Mouse (Mus musculus) v-Abl transformed pro-B cells (cell line): ENCODE results near the gene Dnah6.

Experiments
- in situ Hi-C, 2 experiments: fragments of 400-800 bp; cut with MboI; formaldehyde crosslinking; loops; one replicate each; pipeline ENCODE4 v1.15.1; 2025; ENCODE audit not compliant: unreplicated experiment in 2 of 2

Gene Dnah6

DNA sequence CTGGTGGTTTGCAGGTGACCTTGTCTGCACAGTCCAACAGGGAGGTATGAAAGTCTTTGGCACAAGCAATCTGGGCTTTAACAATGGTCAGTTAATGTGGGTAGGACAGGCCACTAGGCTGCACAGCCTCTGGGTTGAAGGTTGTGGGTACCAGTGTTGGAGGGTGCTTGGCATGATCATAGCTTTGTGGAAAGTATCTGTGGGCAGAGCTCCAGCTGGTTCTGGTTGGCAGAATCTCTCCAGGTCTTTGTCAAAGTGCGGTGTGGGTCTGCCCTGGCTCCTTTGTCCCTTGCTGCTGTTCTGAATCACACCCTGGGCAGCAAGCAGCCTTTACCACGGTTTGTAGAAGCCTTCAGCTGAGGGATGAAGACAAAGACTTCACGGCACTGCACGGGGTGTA is 238.9 kb downstream of the Dnah6 start:
- in situ Hi-C loops, result no loop called here

DNA sequence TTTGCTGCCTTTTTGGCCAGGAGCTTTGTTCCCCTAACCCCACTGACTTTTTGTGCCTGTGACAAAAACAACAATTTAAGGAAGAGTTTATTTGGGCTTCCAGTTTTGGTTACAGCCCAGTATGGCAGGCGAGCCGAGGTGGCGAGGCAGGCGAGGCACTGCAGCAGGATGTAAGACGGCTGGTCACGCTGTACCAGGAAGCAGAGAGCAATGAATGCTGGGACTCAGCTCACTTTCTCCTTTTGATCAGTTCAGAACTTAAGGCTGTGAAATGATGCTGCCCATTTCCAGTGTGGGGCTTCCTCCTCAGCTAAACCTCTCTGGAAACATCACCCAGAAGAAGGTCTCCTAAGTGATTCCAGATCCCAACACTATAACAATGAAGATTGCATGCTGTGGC is 239.6 kb downstream of the Dnah6 start:
- in situ Hi-C loops, result no loop called here

DNA sequence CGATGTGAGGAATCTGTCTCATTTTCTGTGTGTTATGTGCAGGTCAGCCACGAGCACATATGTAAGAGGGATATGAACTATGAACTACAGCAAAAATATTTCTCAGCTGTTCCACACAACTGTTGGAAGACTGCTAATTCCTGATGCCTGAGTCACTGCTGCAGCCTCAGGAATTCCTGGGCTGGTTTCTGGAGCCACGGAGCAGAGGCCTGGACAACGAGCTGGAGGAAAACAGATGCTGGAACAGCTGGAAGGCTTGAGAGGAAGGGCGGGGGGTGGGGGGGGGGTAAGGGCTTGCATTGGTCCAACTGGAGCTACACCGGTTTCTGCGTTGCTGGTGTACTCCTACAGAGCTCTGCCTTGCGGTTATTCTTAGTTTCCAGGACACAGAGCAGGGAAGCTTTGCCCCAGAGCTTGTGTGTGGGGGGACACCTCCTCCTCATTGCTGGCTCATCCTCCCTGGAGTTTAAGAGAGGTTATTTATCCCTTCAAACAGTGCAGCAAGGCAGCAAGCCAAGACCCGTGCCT is 240.3 kb downstream of the Dnah6 start:
- in situ Hi-C loops, result no loop called here

DNA sequence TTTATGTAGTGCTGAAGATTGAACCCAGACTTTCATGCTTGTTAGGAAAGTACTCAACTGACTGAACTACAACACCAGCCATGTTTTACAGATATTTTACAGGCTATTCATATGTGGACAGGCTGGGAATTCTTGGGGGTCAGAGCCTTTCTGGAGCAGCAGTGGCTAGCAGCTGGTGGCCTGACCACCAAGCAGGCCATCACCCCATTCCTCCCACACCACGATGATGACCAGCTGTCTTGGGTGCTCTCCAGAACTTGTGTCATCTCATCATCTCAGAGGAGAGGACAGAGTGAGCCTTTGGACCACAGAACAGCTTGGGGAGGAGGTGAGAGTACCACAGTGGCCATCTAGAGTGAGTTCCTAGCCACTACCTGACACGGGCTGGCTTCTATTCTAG is 244.6 kb downstream of the Dnah6 start:
- in situ Hi-C loops, result no loop called here

DNA sequence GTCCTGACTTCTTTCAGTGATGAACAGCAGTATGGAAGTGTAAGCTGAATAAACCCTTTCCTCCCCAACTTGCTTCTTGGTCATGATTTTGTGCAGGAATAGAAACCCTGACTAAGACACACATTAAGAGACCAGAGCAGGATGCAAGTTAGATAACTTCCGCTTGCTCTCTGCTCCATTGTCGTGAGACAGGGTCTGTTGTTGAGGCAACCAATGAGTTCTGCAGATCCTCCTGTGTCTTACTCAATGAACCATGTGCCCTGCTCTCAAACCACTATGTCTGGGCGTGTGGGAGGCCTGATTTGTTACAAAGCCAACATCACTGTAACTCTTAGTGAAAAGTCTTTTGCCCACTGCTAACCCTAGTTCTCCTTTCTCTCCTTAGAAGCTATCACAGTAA is 250.4 kb downstream of the Dnah6 start:
- in situ Hi-C loops, result no loop called here

DNA sequence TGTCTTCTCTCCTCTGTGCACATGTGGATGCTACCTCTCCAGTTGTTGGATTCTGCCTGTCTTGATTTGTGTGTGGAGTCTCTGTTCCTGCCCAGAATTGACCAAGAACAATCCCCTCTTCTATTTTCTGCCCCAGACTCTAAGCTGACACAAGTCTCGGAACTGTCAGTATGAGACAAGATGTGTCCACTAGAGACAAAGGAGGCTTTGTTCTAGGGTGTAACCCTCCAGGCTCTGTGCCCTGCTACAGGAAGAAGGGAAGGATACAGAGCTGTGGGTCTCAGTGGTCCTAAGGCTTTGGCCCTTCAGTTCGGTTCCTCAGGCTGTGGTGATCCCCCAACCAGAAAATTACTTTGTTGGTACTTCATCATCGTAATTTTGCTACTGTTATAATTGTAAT is 251.7 kb downstream of the Dnah6 start:
- in situ Hi-C loops, result no loop called here
